Mouse (Mus musculus): ENCODE measurements around the gene Ubac2.

Gene Ubac2

GRCm38 (mm10) chr14:122003812-122004211 lies 125.4 kb downstream of the Ubac2 start:
- no peak for DNase-seq (ENCODE audit: low spot score)

DNA sequence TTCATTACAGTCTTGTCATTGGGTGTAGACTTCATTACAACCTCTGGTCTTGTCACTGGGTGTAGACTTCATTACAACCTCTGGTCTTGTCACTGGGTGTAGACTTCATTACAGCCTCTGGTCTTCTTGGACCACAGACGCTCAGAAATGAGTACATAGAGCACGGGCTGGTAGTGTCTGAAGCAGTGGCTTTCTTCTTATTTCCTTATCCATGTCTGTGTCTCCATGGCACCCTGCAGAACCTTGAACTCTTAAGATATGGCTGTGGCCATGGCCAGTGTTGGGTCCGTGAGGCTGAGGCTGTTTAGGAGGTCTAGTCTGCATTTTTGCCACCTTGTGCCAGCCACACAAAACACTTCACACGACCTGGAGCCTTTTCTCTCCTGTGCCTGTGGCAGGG lies 129.8 kb downstream of the Ubac2 start:
- DNase-seq (ENCODE audit: low spot score), result no peak

- no peak for DNase-seq (ENCODE audit: low spot score)
These were observed 131.1 kb downstream of the Ubac2 start for GRCm38 (mm10) chr14:122009502-122009901.

DNA sequence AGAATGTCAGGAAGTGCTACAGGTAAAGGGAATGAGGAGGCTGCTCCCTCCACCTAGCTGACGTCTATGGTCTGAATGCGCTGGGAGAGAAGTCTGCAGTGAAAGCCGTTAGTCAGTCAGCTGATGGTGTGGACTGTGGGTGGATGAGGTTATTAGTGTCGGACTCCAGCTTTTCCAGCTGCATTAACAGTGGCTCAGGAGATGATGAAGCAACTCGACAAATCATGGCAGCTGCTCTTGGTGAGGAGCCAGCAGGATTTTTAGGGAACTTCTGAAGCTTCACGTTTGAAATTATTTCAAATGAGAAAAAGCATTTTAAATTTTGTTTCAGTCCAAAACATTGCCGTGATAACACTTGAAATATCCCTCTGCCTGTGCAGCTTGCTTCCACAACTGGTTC lies 131.9 kb downstream of the Ubac2 start:
- no peak for DNase-seq (ENCODE audit: low spot score)

GRCm38 (mm10) chr14:122011768-122012167 lies 133.3 kb downstream of the Ubac2 start:
- DNase-seq (ENCODE audit: low spot score), result no peak

GRCm38 (mm10) chr14:122012193-122012592 lies 133.8 kb downstream of the Ubac2 start:
- no peak for DNase-seq (ENCODE audit: low spot score)

- DNase-seq (ENCODE audit: low spot score), result no peak
These were observed 134.4 kb downstream of the Ubac2 start for GRCm38 (mm10) chr14:122012814-122013213.

GRCm38 (mm10) chr14:122013417-122013951 lies 135.1 kb downstream of the Ubac2 start:
- no peak for DNase-seq (ENCODE audit: low spot score)

GRCm38 (mm10) chr14:122017958-122018357 lies 139.5 kb downstream of the Ubac2 start:
- no peak for DNase-seq (ENCODE audit: low spot score)

- no peak for DNase-seq (ENCODE audit: low spot score)
These were observed 141.0 kb downstream of the Ubac2 start for GRCm38 (mm10) chr14:122019389-122019788.

- DNase-seq (ENCODE audit: low spot score), result no peak
These were observed 142.1 kb downstream of the Ubac2 start for GRCm38 (mm10) chr14:122020567-122020966.

DNA sequence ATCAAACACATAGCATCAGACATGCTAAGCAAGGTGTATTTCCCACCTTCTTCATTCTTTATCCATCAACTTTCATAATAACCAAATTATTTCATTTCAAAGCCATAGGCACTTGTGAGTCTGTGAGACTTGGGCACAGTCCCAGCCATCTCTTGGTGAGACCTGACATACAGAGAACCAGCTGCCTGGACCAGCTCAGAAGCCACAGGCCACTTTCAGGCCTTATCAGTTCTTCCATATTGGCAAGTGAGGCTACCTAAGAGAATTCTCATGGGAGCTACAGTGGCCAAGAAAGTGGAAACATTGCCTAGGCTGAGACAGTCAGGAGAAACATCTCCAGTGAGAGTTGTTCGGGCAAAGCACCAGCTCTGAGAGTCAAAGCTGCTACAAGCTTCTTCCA lies 144.6 kb downstream of the Ubac2 start:
- DNase-seq (ENCODE audit: low spot score), result no peak

- DNase-seq (ENCODE audit: low spot score), result no peak
These were observed 145.5 kb downstream of the Ubac2 start for GRCm38 (mm10) chr14:122023928-122024327.

GRCm38 (mm10) chr14:122028926-122029745 lies 150.7 kb downstream of the Ubac2 start:
- no peak for DNase-seq (ENCODE audit: low spot score)

- DNase-seq (ENCODE audit: low spot score), result no peak
These were observed 151.4 kb downstream of the Ubac2 start for GRCm38 (mm10) chr14:122029851-122030250.

DNA sequence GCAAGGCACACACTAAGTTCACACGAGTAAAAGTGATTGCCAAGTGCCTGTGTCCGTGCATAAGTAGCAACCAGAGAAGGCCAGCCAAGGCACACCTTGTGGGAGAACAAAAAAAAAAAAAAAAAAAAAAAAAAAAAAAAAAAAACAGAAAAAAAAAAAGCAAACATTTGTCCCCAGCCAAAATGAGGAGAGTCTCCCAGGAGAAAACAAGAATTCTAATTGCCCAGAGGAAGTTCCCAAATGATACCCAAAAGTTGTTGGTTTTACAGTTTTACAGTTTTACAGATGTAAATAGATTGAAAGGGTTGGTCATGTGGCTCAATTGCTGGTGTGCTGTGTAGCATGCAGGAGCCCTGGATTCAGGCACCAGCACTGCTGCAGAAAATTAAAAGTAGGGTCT lies 153.6 kb downstream of the Ubac2 start:
- DNase-seq (ENCODE audit: low spot score), result no peak

DNA sequence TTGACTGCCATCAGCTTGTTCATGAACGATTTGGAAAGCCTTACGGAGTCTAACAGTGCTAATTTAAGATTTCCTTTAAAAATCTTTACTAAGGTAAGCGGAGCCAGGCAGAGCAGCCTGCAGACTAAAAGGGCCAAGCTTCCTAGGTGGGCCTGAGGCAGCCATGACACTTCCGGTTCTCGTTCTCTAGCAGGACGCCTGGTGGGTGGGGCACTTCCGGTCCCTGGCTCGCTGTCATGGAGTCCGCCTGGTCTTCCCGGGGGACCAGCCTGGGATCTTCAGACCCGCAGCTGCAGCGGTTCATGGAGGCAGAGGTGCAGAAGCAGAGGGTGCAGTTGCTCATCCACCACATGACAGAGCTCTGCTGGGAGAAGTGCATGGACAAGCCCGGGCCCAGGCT lies 156.0 kb downstream of the Ubac2 start, which contains the start of gene Timm8a2:
Timm8a2 (plus strand) TSS at position 224 of the 400 bp plus-strand sequence.
- DNase-seq (ENCODE audit: low spot score), result no peak

DNA sequence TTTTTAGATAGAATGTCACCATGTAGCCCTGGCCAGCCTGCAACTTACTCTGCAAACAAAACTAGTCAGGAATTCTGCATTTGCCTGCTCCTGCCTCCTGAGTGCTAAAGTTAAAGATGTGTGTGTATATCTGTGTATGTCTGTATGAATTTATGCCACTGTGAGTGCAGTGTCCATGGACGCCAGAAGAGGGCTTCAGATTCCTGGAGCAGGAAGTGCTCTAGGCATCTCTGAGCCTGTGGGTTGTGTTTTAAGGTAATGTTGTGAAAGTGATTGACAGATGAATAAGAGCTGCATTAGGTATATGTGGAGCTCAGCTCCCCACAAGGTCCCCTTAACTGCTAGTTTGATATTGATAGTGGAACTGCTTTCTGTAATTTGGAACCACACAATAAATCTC lies 156.8 kb downstream of the Ubac2 start:
- DNase-seq (ENCODE audit: low spot score), result no peak

DNA sequence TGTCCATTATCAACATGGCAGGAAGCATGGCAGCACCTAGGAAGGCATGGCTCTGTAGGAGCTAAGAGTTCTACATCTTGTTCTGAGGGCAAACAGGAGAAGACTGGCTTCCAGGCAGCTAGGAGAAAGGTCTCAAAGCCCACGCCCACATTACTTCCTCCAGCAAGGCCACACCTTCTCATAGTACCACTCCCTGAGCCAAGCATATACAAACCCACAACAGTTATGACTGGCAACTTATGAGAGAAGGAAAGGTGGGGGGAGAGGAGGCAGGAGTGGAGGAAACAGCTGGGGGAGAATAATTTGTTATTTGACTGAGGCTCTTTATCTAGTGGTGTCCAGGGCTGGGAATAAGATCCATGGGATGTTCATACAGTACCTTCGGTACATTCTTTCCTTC lies 157.4 kb downstream of the Ubac2 start:
- no peak for DNase-seq (ENCODE audit: low spot score)

- no peak for DNase-seq (ENCODE audit: low spot score)
These were observed 160.6 kb downstream of the Ubac2 start for GRCm38 (mm10) chr14:122038874-122039647.

DNA sequence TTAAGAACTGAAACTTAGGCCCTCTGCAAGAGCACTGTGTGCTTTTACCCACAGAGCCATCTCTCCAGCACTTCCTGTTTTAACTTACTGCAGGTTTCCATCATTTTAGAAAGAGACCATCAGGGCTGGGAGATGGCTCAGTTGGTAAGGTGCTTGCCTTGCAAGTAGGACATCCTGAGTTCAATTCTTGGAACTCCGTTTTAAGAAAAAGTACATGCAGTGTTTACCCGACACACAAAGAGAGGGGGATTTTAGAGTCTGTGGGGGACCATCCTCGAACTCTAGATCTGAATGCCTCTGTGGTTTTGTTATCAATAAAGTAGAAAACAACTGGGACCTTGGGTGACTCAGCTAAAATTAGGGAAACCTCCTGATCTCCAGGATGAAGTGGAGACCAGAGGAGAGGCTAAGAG lies 163.0 kb downstream of the Ubac2 start:
- no peak for DNase-seq (ENCODE audit: low spot score)

DNA sequence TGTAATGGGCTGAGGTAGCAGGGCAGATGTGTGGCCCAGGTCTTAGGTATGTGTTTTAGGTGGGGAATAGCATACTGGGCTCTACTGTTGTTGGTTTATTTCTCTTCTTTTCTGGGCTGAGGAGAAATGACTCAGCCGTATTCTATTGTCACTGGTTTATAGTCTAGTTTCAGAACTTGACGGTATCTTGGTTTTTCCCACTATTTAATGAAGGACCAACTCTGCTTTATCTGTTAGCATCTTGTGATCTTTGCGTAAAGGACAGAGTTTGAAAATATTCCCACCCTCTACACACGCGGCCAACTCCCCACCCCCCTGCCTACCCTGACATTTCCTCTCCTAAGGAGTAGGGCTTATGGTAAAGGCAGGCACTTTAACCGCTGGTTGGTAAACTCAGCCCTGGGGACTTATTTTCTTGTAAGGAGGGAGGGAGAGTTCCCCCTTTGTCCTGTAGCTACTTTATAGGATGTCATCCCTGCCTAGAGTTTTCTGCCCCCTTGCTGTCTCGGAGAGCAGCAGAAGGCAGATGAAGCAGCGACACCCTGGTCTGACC lies 163.8 kb downstream of the Ubac2 start:
- no peak for DNase-seq (ENCODE audit: low spot score)

DNA sequence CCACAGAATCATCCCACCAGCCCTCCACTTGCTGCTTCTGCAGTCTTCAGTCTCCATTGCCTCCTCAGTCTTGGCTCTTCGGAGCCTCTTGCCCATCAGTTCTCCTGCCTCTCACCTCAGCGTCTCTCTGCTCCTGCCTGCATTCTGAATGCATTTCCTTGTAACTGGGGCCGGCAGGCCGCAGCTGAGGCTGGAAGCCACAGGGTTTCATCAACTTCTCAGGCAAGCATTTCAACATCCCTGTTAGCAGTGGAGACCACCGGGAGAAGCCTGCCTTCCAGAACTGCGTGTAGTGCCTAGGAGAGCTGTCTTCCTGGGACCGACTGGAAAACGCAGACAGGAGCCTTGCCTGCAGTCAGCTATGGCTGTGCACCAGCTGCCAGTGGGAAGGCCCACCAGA lies 169.4 kb downstream of the Ubac2 start:
- no peak for DNase-seq (ENCODE audit: low spot score)
